Mouse (Mus musculus) gastrocnemius, adult 2 months (tissue): ENCODE results near the gene Sgcg. TPM values are rescaled to one million over a fixed set of nuclear protein-coding genes. Genes with fewer than 3 reads are reported as not detected.

Experiments
- DNase-seq: peaks from one replicate; pipeline ENCODE4 v3.0.0; 2022
- H3K27ac ChIP-seq: fragments of 200-600 bp; 2 replicates; pipeline ENCODE4 v1.8.1; 2022; ENCODE audit warnings: mild to moderate bottlenecking
- H3K4me3 ChIP-seq: fragments of 200-600 bp; 2 replicates; pipeline ENCODE4 v1.8.1; 2022; ENCODE audit warnings: mild to moderate bottlenecking, moderate library complexity
- CTCF ChIP-seq: fragments of 200-600 bp; IDR thresholded peaks from 2 replicates; pipeline ENCODE4 v1.8.1; 2022; ENCODE audit warnings: antibody characterized with exemption, mild to moderate bottlenecking, moderate library complexity
- intact Hi-C: fragments of 180-260 bp; cut with DNase I; formaldehyde crosslinking; loops from one replicate; pipeline ENCODE4 v1.15.1; 2025
- total RNA-seq, 2 experiments: library from RNA; stranded (reverse); gene quantifications; 2 replicates each; pipeline ENCODE4 v1.2.3; 2021

The Sgcg gene
- total RNA-seq, 2 experiments from 2014 or later = 126 to 144 TPM

GRCm38 (mm10) chr14:61267908-61268475 is 9.7 kb upstream of the Sgcg start:
- TF ChIP-seq CTCF = no peak
- peak; percentile 67 for DNase-seq
- intact Hi-C loops = no loop called here
- peak overlapping the region; percentile 60 for H3K27ac ChIP-seq
- no peak overlapping the region for H3K4me3 ChIP-seq

- Histone ChIP-seq H3K27ac (peak overlapping the region; percentile 95), H3K4me3 (peak overlapping the region; percentile 68)
- no peak for TF ChIP-seq CTCF
- DNase-seq = no peak
- intact Hi-C loops = no loop called here
Measured at GRCm38 (mm10) chr14:61259084-61259483, 794 bp upstream of the Sgcg start.

DNA sequence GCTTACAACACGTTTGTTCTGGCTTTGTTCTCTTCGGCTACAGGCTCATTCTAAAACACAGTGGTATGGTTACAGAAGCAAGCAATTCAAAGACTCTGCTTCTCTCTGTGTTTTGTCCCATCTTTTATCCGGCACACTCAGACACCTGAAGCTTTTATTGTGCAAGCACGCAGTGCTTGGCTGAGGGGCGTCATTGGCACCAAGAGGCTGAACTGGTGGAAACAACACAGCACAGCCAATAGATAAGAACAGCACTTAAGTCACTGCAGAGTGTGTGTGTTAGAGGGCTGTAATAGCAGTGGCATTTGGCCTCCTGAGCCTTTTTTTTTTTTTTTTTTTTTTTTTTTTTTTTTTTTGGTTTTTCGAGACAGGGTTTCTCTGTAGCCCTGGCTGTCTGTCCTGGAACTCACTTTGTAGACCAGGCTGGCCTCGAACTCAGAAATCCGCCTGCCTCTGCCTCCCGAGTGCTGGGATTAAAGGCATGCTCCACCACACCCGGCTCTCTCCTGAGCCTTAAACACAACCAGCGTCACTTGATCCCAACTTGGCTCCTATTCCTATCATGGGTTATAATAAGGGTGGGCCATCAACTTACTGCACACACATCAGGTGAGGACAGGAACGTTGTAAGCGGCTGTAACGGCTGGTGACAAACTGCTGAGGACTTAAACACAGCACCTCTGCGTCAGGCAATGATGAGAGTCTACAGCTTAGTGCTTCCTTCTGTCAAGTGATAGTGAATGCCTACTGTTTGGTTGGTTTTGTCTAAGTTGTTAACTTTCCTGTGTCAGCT is 5.5 kb downstream of the Sgcg start:
- peak overlapping the region; percentile 39 for H3K4me3 ChIP-seq
- no peak for DNase-seq
- no peak for TF ChIP-seq CTCF

GRCm38 (mm10) chr14:61246444-61246843 is 11.8 kb downstream of the Sgcg start:
- no peak for TF ChIP-seq CTCF
- Histone ChIP-seq H3K4me3 (no peak overlapping the region), H3K27ac (no peak overlapping the region)
- no peak for DNase-seq
- intact Hi-C loops = no loop called here

More for the DNA sequence above, 5.5 kb downstream of the Sgcg start:
- intact Hi-C loops = no loop called here
- peak overlapping the region; percentile 61 for H3K27ac ChIP-seq

GRCm38 (mm10) chr14:61242611-61243010 is 15.7 kb downstream of the Sgcg start:
- no peak for DNase-seq
- Histone ChIP-seq H3K4me3 (no peak overlapping the region), H3K27ac (no peak overlapping the region)
- TF ChIP-seq CTCF = peak; percentile 61
- intact Hi-C loops = loop anchor here (1.0 kb wide), 1 partner anchor 52 kb away; no protein-coding TSS in a partner anchor

DNA sequence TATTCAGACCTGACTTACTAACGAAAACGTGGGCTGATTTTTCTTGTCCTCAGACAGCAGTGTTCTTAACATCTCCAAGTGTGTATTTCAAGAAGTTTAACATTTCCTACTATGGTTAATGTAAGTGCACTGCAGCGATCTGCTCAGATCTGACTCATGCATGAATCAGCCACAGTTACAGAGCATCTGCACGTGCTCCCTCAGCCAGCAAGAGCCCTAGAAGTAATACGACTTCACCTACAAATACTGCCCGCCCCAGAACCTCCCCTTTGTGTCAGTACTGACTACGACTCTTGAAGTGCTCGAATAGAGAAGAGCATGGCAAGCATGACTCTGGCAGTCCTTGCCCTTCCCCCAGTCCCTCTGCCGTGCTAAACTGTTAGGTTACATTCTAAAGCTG is 19.5 kb downstream of the Sgcg start:
- intact Hi-C loops = no loop called here
- H3K27ac ChIP-seq = no peak overlapping the region
- no peak for TF ChIP-seq CTCF
- no peak for DNase-seq
- no peak overlapping the region for H3K4me3 ChIP-seq

- TF ChIP-seq CTCF = no peak
- no peak overlapping the region for H3K4me3 ChIP-seq
- intact Hi-C loops = no loop called here
- H3K27ac ChIP-seq = no peak overlapping the region
- no peak for DNase-seq
Measured at GRCm38 (mm10) chr14:61237101-61237654, 21.1 kb downstream of the Sgcg start.

GRCm38 (mm10) chr14:61235846-61236474 is 22.3 kb downstream of the Sgcg start:
- no peak for DNase-seq
- intact Hi-C loops = no loop called here
- H3K27ac ChIP-seq = no peak overlapping the region
- no peak for TF ChIP-seq CTCF
- no peak overlapping the region for H3K4me3 ChIP-seq

DNA sequence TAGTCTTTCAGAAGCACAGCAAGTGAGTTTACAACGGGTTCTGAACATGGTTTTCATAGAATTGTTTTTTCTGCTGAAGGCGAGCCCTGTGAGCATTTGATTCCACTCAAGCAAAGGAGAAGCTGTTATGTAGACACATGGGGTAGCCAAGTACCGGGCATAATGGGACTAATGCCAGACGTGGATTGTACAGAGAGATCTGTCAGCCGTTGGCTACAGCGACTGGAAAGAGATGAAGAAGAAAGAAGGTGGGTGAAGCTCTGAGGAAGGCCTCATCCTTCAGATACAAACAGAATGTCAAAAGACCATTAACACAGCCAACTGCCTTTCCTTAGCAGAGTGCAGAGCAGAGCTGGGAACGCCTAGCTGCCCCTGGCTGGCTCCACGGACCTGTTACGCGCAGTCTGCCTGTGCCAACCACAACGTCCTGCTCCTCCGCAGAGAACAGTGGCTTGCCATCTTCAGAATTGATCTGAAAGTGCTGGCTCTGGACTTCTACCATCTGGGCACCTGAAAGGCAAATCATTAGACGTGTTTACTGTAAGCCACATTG is 26.2 kb downstream of the Sgcg start:
- no peak for TF ChIP-seq CTCF
- no peak for DNase-seq
- intact Hi-C loops = no loop called here
- H3K4me3 ChIP-seq = no peak overlapping the region
- H3K27ac ChIP-seq = no peak overlapping the region

- H3K4me3 ChIP-seq = no peak overlapping the region
- DNase-seq = no peak
- TF ChIP-seq CTCF = no peak
- H3K27ac ChIP-seq = no peak overlapping the region
- intact Hi-C loops = no loop called here
Measured at GRCm38 (mm10) chr14:61230179-61230578, 28.1 kb downstream of the Sgcg start.

- DNase-seq = no peak
- no peak overlapping the region for H3K4me3 ChIP-seq
- intact Hi-C loops = loop anchor here (5.0 kb wide), 1 partner anchor 42 kb away; no protein-coding TSS in a partner anchor
- no peak for TF ChIP-seq CTCF
- H3K27ac ChIP-seq = no peak overlapping the region
Measured at GRCm38 (mm10) chr14:61229763-61230162, 28.5 kb downstream of the Sgcg start.

DNA sequence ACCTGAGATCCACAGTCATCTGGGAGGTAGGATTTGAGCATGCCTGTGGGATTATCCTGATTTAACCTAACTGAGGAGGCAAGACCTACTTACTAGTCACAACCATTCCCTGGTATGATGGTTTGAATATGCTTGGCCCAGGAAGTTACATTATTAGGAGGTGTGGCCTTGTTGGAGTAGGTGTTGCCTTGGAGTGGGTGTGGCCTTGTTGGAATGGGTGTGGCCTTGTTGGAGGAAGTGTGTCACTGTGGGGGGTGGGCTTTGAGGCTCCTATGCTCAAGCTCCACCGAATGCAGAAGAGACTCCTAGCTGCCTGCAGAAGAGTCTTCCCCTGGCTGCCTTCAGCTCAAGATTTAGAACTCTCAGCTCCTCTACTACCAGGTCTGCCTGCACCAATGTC is 32.1 kb downstream of the Sgcg start:
- intact Hi-C loops = loop anchor here (5.0 kb wide), 1 partner anchor 39 kb away; no protein-coding TSS in a partner anchor
- DNase-seq = no peak
- Histone ChIP-seq H3K27ac (no peak overlapping the region), H3K4me3 (no peak overlapping the region)
- TF ChIP-seq CTCF = no peak
